Mouse (Mus musculus) hindbrain, embryonic 13.5 days (tissue): Measurements from ENCODE around the gene Fto. TPM values are rescaled to one million over a fixed set of nuclear protein-coding genes. Genes with fewer than 3 reads are reported as not detected.

Source experiments
- ATAC-seq: fragments of 200-750 bp; cut with Nextera tagmentation; 2 replicates; pipeline ENCODE4 v1.8.0; 2017; ENCODE audit warnings: moderate TSS enrichment; ENCODE audit not compliant: low FRiP score
- H3K27ac ChIP-seq: fragments of 300-500 bp; sonication (generic); 2 replicates; pipeline ENCODE4 v1.5.1; 2015; ENCODE audit warnings: inconsistent platforms, mild to moderate bottlenecking, moderate library complexity
- H3K27me3 ChIP-seq: fragments of 300-500 bp; sonication (generic); 2 replicates; pipeline ENCODE4 v1.6.1; 2015; ENCODE audit warnings: mild to moderate bottlenecking, inconsistent platforms
- H3K36me3 ChIP-seq: fragments of 300-500 bp; sonication (generic); 2 replicates; pipeline ENCODE4 v1.6.1; 2015; ENCODE audit warnings: mild to moderate bottlenecking, inconsistent platforms
- H3K4me1 ChIP-seq: fragments of 300-500 bp; sonication (generic); replicated peaks from 2 replicates; pipeline ENCODE4 v1.6.1; 2015; ENCODE audit warnings: inconsistent platforms
- H3K4me2 ChIP-seq: fragments of 300-500 bp; sonication (generic); 2 replicates; pipeline ENCODE4 v1.6.1; 2015; ENCODE audit warnings: inconsistent platforms, mild to moderate bottlenecking, moderate library complexity
- H3K4me3 ChIP-seq: fragments of 300-500 bp; sonication (generic); 2 replicates; pipeline ENCODE4 v1.5.1; 2015; ENCODE audit warnings: mild to moderate bottlenecking, inconsistent platforms
- H3K9ac ChIP-seq: fragments of 300-500 bp; sonication (generic); 2 replicates; pipeline ENCODE4 v1.6.1; 2015; ENCODE audit warnings: mild to moderate bottlenecking, inconsistent platforms
- H3K9me3 ChIP-seq: fragments of 300-500 bp; sonication (generic); 2 replicates; pipeline ENCODE4 v1.6.1; 2016; ENCODE audit warnings: inconsistent platforms
- WGBS: fragments of 180-500 bp; shearing (Covaris S2); methylation state at CpG from one replicate; pipeline ENCODE4 v1.1.7; 2015; 5-methylcytosine and 5-hydroxymethylcytosine counted together
- polyA plus RNA-seq: library from polyadenylated mRNA; unstranded; fragments of >200 nt; fragmentation: Nextera tagmentation; extraction: Ambion mirVana; gene quantifications from 2 replicates; pipeline ENCODE4 v1.2.1, GENCODE M21; 2015

Gene Fto
- polyA plus RNA-seq, 1 experiment from 2014 or later: 126 TPM

DNA sequence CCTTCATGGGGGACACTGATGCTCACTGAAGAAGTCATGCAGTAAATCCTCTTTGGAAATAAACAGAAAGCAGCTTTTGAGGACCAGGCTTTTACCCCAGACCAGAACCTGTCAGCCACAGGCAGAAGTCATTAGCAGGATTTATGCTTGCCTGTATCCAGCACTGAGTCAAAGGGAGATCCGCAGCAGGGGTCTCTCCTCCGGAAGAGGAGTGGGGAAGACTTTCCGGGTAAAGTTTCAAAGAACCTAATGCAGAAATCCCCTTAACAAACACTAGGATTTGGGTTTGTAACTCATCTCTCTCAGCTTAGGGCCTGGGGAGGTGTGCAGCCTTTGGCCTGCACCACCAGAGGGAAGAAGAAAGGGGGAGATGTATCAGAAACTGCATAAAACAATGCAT lies 262.3 kb downstream of the Fto start:
- Histone ChIP-seq H3K9ac (no peak overlapping the region), H3K4me1 (peaks cover 31% of the 10 kb centered on the region), H3K36me3 (no peaks in the 10 kb centered on the region), H3K4me3 (no peak overlapping the region), H3K27me3 (0 out of 2 replicates have a peak, but pooled peaks cover 7% of the 10 kb centered on the region), H3K27ac (no peak overlapping the region), H3K4me2 (no peak overlapping the region), H3K9me3 (no peaks in the 10 kb centered on the region)
- WGBS: 10% methylated on average over 3 of the region's 3 CpGs
- no peak for ATAC-seq

DNA sequence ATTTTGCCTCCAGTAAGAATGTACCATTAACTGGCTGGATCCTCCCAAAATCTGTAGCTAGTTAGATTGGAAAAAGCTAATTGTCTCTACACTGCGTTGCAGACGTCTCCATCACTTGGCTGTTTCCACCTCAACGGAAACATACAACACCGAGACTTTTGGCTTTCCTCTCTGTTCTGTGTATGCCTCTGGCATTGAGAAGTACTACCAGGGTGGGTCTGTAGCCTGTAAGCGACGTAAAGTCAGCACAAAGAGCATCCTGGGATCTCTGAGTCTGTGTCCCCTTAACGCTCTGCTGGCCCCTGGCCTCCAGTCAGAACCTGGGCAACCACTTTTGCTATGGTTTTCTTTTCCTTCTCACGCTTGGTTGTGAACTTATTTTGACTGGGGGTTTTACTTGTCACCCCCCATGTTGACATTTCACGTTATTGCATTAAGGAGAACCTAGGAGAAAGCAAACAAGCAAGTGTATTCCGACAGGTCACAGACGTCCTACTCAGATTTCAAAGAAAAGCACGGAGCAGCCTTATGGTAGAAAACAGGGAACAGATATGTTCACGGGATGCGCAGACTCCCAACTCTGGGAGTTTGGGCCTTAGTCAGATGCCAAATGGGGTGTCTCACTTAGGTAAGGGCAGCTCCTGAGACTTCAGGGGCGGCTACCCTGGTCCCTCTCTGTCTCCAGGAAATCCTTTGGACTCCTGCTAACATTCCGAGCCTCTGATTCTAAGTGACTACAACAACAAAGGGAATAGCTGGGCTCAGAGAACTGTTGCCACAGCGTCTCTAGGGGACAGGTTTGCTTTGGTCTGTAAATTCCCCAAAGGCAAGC lies 263.0 kb downstream of the Fto start:
- Histone ChIP-seq H3K4me3 (no peak overlapping the region), H3K36me3 (no peaks in the 10 kb centered on the region), H3K27me3 (0 out of 2 replicates have a peak, but pooled peaks cover 7% of the 10 kb centered on the region), H3K4me1 (peaks cover 31% of the 10 kb centered on the region), H3K9me3 (no peaks in the 10 kb centered on the region), H3K4me2 (no peak overlapping the region), H3K27ac (no peak overlapping the region), H3K9ac (no peak overlapping the region)
- 18% methylated on average over 17 of the region's 17 CpGs for WGBS
- no peak for ATAC-seq

DNA sequence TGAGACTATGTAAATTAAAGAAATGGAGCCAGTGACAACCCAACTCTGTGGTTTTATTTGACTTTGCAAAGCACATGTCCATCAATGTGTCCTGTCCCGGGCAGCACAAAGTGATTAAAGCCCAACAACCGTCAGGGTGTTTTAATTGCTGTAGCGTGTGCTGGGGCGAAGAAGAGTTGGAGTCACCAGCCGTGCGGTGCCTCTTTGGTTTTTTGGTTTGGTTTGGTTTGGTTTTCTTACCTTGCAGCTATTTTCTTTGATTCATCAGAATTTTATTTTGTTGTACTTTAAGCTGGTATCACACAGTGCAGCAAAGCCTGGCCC lies 263.6 kb downstream of the Fto start:
- Histone ChIP-seq H3K36me3 (no peaks in the 10 kb centered on the region), H3K4me3 (no peak overlapping the region), H3K9ac (no peak overlapping the region), H3K4me1 (peaks cover 30% of the 10 kb centered on the region), H3K4me2 (no peak overlapping the region), H3K27ac (no peak overlapping the region), H3K27me3 (0 out of 2 replicates have a peak, but pooled peaks cover 7% of the 10 kb centered on the region), H3K9me3 (no peaks in the 10 kb centered on the region)
- 22% methylated on average over 6 of the region's 6 CpGs for WGBS
- no peak for ATAC-seq

DNA sequence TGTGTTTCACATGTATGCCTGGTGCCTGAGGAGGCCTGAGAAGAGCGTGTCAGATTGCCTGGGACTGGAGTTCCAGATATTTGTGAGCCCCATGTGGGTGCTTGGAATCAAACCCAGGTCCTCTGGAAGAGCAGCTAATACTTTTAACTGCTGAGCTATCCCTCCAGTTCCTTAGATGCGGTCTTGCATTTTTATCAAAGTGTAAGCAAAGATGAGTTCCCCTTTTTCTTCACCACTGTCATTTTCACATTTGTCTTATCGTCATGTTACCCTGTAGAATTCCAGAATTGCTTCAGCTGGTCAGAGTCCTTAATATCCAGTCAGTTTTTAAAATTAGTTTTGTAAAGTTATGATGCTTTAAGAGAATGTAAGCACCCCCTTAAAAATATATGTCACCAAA lies 264.3 kb downstream of the Fto start:
- Histone ChIP-seq H3K9ac (no peak overlapping the region), H3K27ac (no peak overlapping the region), H3K4me1 (peaks cover 23% of the 10 kb centered on the region), H3K27me3 (0 out of 2 replicates have a peak, but pooled peaks cover 10% of the 10 kb centered on the region), H3K4me2 (no peak overlapping the region), H3K9me3 (no peaks in the 10 kb centered on the region), H3K36me3 (no peaks in the 10 kb centered on the region), H3K4me3 (no peak overlapping the region)
- no peak for ATAC-seq
- WGBS: 95% methylated on average over 3 of the region's 3 CpGs

DNA sequence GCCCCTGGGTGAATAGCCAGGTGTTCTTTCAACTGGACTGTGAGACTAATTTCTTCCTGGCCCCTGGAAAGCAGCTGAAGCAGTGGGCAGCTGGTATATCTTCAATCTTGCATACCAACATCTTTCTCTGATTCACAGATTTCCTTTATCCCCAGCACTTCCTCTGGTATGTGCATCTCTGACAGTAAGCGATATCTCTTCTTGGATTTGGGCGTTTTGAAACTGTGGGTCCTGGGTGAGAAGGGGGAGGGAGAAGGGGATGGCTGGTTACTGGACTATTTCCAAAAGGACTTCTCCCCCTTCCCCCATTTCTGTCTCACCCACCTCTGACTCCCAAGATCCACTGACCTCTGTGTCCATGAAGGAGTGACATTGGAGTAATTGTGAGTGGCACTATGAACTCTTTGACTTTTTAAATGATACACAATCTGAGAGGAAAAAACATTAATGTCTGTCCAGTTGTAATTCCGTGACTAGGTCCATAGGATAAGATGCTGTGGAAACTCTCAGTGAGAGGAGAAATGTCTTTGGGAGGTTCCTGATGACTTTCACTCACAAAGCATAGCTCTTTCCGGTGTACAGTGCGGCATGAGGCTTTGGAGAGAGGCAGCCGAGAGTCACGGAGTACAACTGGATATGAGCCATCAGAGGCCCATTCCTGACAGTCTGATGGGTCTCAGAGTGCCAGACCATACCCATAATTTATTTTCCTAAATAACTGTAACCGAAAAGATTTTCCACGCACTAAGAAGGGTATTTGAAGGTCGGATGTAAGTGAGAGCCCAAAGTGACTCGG lies 271.5 kb downstream of the Fto start:
- H3K9ac ChIP-seq: no peak overlapping the region
- H3K4me2 ChIP-seq: no peak overlapping the region
- no peaks in the 10 kb centered on the region for H3K36me3 ChIP-seq
- 0 out of 2 replicates have a peak, but pooled peaks cover 15% of the 10 kb centered on the region for H3K27me3 ChIP-seq
- no peaks in the 10 kb centered on the region for H3K4me1 ChIP-seq
- WGBS: 82% methylated on average over 11 of the region's 11 CpGs
- ATAC-seq: no peak
- no peak overlapping the region for H3K4me3 ChIP-seq
- H3K9me3 ChIP-seq: no peaks in the 10 kb centered on the region
- no peak overlapping the region for H3K27ac ChIP-seq

DNA sequence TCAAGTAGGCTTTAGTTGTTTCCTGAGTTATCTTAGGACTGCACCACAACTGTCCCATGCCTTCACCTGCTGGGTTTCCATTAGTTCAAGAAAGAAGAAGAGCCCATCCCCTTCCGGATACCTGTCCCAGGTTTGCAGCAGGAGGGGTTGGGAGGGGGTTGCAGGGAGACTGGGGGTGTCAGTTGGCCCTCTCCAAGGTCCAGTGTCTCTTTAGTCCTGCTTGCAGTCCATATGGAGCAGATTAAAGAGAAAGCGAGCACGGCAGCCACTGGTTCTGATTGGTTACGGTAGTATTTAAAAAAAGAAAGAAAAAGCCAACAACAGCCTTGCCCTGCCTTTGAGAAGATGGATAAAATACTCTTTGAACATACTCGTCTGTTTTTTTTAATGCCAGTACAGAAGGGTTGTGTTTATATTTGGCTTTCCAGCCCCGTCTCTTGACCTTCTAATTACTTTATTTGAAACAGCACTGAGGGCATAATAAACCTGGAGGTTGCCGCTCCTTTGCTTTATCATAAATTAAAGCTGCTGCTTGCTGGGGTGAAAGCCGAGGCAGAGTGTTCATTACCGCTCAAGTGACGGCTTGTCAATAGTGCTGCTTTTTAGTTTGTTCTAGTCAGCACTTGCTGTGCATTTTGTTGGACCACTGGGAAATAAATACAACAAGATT lies 279.2 kb downstream of the Fto start:
- 27% methylated on average over 10 of the region's 10 CpGs for WGBS
- no peak overlapping the region for H3K9ac ChIP-seq

DNA sequence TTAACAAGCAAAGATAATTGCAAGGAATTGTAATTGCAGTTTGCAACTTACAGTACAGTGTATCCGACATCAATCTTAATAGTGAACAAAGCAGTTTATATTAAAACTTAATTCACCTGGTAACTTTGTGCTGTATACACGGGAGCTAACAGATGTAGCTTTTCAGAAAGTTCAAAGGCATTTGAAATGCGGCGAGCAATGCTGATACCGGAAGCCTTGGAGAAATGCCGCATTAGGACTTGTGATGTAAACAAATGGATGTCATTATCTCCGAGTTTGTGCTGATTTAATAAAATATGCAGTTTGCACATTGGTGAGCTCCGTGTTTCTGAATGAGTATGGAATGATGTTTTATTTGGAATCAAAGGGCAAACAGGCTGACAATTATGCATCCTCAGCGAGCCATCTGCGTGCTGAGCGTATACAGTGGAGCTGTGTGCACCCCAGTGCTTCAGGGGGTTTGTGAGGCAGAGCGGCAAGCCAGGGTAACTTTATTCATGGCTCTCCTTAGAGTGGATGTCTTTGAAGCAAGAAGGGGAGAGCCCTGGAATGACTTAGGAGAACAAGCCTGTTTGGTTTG lies 280.0 kb downstream of the Fto start:
- Histone ChIP-seq H3K9me3 (no peaks in the 10 kb centered on the region), H3K4me3 (no peak overlapping the region), H3K4me2 (peak overlapping the region; percentile 13; the same call in 1 of the 2 replicates), H3K27ac (no peak overlapping the region; the same call in 1 of the 2 replicates), H3K4me1 (peaks cover 27% of the 10 kb centered on the region), H3K36me3 (no peaks in the 10 kb centered on the region), H3K9ac (no peak overlapping the region), H3K27me3 (peaks cover 2% of the 10 kb centered on the region; the same call in 1 of the 2 replicates)
- no peak for ATAC-seq
- WGBS: 44% methylated on average over 12 of the region's 12 CpGs

More for the DNA sequence above, 279.2 kb downstream of the Fto start:
- Histone ChIP-seq H3K4me3 (no peak overlapping the region), H3K27ac (no peak overlapping the region), H3K27me3 (peaks cover 2% of the 10 kb centered on the region; the same call in 1 of the 2 replicates), H3K36me3 (no peaks in the 10 kb centered on the region), H3K4me1 (peaks cover 24% of the 10 kb centered on the region), H3K4me2 (no peak overlapping the region), H3K9me3 (no peaks in the 10 kb centered on the region)
- no peak for ATAC-seq

DNA sequence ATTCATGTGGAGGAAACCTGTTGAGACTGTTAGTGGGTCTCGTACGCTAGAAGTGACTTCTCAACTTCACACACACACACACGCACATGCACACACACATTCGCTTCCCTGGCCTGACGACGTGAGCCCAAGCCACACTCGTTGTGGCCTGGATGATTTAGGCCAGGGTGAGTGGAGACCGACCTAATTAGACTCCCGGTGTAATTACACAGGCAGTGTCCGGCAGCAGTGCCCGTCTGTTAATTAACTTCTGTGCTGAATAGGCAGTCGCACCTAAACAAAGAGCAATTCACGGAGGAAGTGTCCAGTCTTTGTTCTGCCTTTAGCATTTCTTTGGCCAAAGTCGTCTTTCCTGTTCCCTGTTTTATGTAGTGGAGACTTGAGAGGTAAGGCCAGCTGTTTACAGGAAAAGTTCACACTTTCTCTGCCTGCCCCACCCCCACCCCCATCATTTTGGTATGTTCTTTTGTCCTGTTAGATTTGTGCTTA lies 286.1 kb downstream of the Fto start:
- Histone ChIP-seq H3K36me3 (no peaks in the 10 kb centered on the region), H3K4me2 (no peak overlapping the region), H3K27ac (no peak overlapping the region), H3K4me3 (no peak overlapping the region), H3K4me1 (peaks cover 14% of the 10 kb centered on the region), H3K9ac (no peak overlapping the region), H3K27me3 (peaks cover 13% of the 10 kb centered on the region; the same call in 1 of the 2 replicates), H3K9me3 (no peaks in the 10 kb centered on the region)
- ATAC-seq: no peak
- 40% methylated on average over 14 of the region's 14 CpGs for WGBS

DNA sequence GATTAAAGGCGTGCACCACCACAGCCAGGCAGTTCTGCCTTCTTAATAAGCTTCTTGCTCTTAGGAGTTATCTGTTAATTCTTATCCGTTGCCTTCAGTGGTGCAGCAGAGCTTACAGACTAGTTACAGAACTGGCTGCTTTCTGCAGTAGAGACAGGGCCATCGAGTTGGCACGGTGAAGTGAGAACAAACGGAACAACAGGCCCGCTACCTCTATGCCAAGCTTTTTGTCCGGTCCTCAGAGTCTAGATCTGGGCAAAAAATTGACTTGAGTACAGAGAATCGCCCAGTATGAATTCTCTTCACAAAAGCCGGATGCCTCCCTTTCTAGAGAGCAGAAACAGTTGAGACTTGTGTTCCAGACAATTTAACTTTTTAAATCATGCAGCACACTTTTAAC lies 290.4 kb downstream of the Fto start:
- Histone ChIP-seq H3K27me3 (peaks cover 31% of the 10 kb centered on the region; the same call in 1 of the 2 replicates), H3K9me3 (no peaks in the 10 kb centered on the region), H3K9ac (no peak overlapping the region), H3K27ac (no peak overlapping the region), H3K4me2 (no peak overlapping the region), H3K36me3 (no peaks in the 10 kb centered on the region), H3K4me1 (peaks cover 10% of the 10 kb centered on the region), H3K4me3 (no peak overlapping the region)
- 93% methylated on average over 9 of the region's 9 CpGs for whole genome bisulfite sequencing
- ATAC-seq: no peak

DNA sequence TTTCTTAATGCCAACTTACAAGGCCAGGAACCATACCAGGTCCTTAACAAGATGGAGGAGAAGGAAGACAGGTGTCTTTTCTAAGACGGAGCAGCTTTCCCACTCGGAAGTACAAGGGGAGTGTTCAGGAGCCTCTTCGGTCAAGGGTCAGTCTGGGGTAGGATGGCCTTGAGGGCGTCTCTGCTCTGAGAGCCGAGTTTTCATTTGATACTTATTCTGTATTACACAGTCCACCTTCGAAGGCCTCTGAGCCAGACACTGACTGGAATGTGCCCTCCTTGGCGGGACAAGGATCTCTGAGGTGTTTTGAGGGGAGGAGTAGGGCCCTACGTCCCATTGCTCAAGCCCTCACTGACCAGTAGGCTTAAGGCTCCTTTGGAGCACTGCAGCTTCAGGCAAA lies 292.6 kb downstream of the Fto start:
- Histone ChIP-seq H3K4me2 (no peak overlapping the region), H3K27me3 (peaks cover 31% of the 10 kb centered on the region), H3K4me1 (peaks cover 3% of the 10 kb centered on the region), H3K9me3 (no peaks in the 10 kb centered on the region), H3K36me3 (no peaks in the 10 kb centered on the region), H3K27ac (no peak overlapping the region), H3K4me3 (no peak overlapping the region), H3K9ac (no peak overlapping the region)
- WGBS: 82% methylated on average over 8 of the region's 8 CpGs
- no peak for ATAC-seq

DNA sequence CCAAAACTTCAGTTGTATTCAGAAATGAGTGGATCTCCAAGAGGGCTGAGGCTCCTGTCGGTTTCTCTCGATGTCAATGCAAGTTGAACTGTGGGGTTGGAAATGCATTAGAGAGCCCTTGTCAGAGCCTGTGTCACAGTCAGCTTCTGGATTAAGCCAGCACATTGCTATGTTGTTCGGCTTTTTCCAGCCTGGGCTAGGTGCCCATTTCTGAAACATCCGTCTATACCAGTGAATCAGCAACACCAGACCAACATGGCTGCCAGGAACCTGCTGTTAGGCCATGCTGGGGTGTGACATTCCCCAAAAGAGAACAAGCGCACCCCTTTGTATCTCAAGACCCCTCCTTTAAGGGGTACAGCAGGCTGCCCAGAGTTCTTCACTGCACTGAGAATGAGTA lies 293.8 kb downstream of the Fto start:
- Histone ChIP-seq H3K27ac (no peak overlapping the region), H3K9ac (no peak overlapping the region), H3K36me3 (no peaks in the 10 kb centered on the region), H3K9me3 (no peaks in the 10 kb centered on the region), H3K4me2 (no peak overlapping the region), H3K27me3 (peaks cover 38% of the 10 kb centered on the region), H3K4me1 (peaks cover 15% of the 10 kb centered on the region), H3K4me3 (no peak overlapping the region)
- ATAC-seq: no peak
- WGBS: 85% methylated on average over 5 of the region's 5 CpGs

DNA sequence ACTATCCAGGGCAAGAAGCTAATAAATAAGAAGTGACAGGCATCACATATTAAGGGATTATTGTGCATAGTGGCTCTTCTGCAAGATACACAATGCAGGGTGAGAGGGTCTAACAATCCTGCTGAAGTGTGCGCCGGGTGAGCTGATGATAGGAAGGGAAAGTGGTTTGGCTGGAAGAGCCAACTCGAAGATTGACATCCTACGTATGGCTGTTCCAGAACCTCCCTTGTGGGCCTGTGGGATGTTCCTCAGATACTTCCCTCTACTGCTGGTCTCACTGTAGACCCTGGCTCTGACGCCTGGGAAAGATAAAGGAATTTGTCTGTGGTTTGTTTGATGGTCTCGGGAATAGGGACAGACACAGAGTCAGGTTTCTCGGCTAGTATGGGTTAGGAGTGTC lies 297.9 kb downstream of the Fto start:
- H3K9ac ChIP-seq: no peak overlapping the region; the same call in 1 of the 2 replicates
- no peaks in the 10 kb centered on the region for H3K9me3 ChIP-seq
- peaks cover 60% of the 10 kb centered on the region for H3K27me3 ChIP-seq
- H3K4me2 ChIP-seq: peak overlapping the region; percentile 8; the same call in 1 of the 2 replicates
- H3K4me1 ChIP-seq: peaks cover 47% of the 10 kb centered on the region
- H3K36me3 ChIP-seq: no peaks in the 10 kb centered on the region
- no peak for ATAC-seq
- H3K27ac ChIP-seq: peak overlapping the region; percentile 69
- H3K4me3 ChIP-seq: no peak overlapping the region
- WGBS: 55% methylated on average over 7 of the region's 7 CpGs
